Mouse (Mus musculus): Measurements from ENCODE around the gene Anxa4. TPM values are rescaled to one million over a fixed set of nuclear protein-coding genes. Genes with fewer than 3 reads are reported as not detected.
A peak's percentile ranks its signal among the peaks of the same experiment; 100 is the strongest.

The Anxa4 gene
- polyA plus RNA-seq, 1 experiment from 2014 or later: 520 TPM

GRCm38 (mm10) chr6:86816586-86816985 is 23.2 kb upstream of the Anxa4 start:
- Histone ChIP-seq H3K79me2 (ENCODE audit: inconsistent target) (no peaks in the 10 kb centered on the region), H3K27ac (no peak overlapping the region), H3K36me3 (ENCODE audit: inconsistent target) (no peaks in the 10 kb centered on the region), H3K4me3 (ENCODE audit: inconsistent target) (no peak overlapping the region)
- 25% methylated on average over 8 of the region's 8 CpGs for WGBS (ENCODE audit: missing documents)

- H3K27ac ChIP-seq: no peak overlapping the region
- H3K4me3 ChIP-seq (ENCODE audit: inconsistent target): no peak overlapping the region
- H3K36me3 ChIP-seq (ENCODE audit: inconsistent target): no peaks in the 10 kb centered on the region
- WGBS (ENCODE audit: missing documents): 91% methylated on average over 6 of the region's 7 CpGs
- H3K79me2 ChIP-seq (ENCODE audit: inconsistent target): no peaks in the 10 kb centered on the region
Measured at GRCm38 (mm10) chr6:86815436-86815835, 22.1 kb upstream of the Anxa4 start.

- H3K27ac ChIP-seq: no peak overlapping the region
- no peaks in the 10 kb centered on the region for H3K79me2 ChIP-seq (ENCODE audit: inconsistent target)
- 95% methylated on average over 3 of the region's 3 CpGs for WGBS (ENCODE audit: missing documents)
- no peak overlapping the region for H3K4me3 ChIP-seq (ENCODE audit: inconsistent target)
- no peaks in the 10 kb centered on the region for H3K36me3 ChIP-seq (ENCODE audit: inconsistent target)
Measured at GRCm38 (mm10) chr6:86814926-86815325, 21.5 kb upstream of the Anxa4 start.

- 48% methylated on average over 3 of the region's 3 CpGs for WGBS (ENCODE audit: missing documents)
- no peak overlapping the region for H3K4me3 ChIP-seq (ENCODE audit: inconsistent target)
- H3K27ac ChIP-seq: no peak overlapping the region
- H3K36me3 ChIP-seq (ENCODE audit: inconsistent target): no peaks in the 10 kb centered on the region
- H3K79me2 ChIP-seq (ENCODE audit: inconsistent target): no peaks in the 10 kb centered on the region
Measured at GRCm38 (mm10) chr6:86813341-86813740, 20.0 kb upstream of the Anxa4 start.

- no peaks in the 10 kb centered on the region for H3K79me2 ChIP-seq (ENCODE audit: inconsistent target)
- no peak overlapping the region for H3K4me3 ChIP-seq (ENCODE audit: inconsistent target)
- H3K27ac ChIP-seq: no peak overlapping the region
- 45% methylated on average over 4 of the region's 4 CpGs for WGBS (ENCODE audit: missing documents)
- H3K36me3 ChIP-seq (ENCODE audit: inconsistent target): no peaks in the 10 kb centered on the region
Measured at GRCm38 (mm10) chr6:86812919-86813318, 19.5 kb upstream of the Anxa4 start.

GRCm38 (mm10) chr6:86806455-86807086 is 13.2 kb upstream of the Anxa4 start:
- no peaks in the 10 kb centered on the region for H3K79me2 ChIP-seq (ENCODE audit: inconsistent target)
- H3K36me3 ChIP-seq (ENCODE audit: inconsistent target): no peaks in the 10 kb centered on the region
- 1% methylated on average over 5 of the region's 5 CpGs for WGBS (ENCODE audit: missing documents)
- H3K27ac ChIP-seq: no peak overlapping the region
- H3K4me3 ChIP-seq (ENCODE audit: inconsistent target): no peak overlapping the region

GRCm38 (mm10) chr6:86804646-86805045 is 11.3 kb upstream of the Anxa4 start:
- H3K79me2 ChIP-seq (ENCODE audit: inconsistent target): no peaks in the 10 kb centered on the region
- WGBS (ENCODE audit: missing documents): 88% methylated on average over 3 of the region's 3 CpGs

GRCm38 (mm10) chr6:86801431-86801830 is 8.0 kb upstream of the Anxa4 start:
- Histone ChIP-seq H3K79me2 (ENCODE audit: inconsistent target) (no peaks in the 10 kb centered on the region), H3K27ac (no peak overlapping the region), H3K36me3 (ENCODE audit: inconsistent target) (no peaks in the 10 kb centered on the region), H3K4me3 (ENCODE audit: inconsistent target) (no peak overlapping the region)
- 74% methylated on average over 11 of the region's 11 CpGs for WGBS (ENCODE audit: missing documents)

More at GRCm38 (mm10) chr6:86804646-86805045, 11.3 kb upstream of the Anxa4 start:
- Histone ChIP-seq H3K4me3 (ENCODE audit: inconsistent target) (no peak overlapping the region), H3K36me3 (ENCODE audit: inconsistent target) (no peaks in the 10 kb centered on the region), H3K27ac (no peak overlapping the region)

- Histone ChIP-seq H3K4me3 (ENCODE audit: inconsistent target) (no peak overlapping the region), H3K36me3 (ENCODE audit: inconsistent target) (no peaks in the 10 kb centered on the region), H3K27ac (no peak overlapping the region), H3K79me2 (ENCODE audit: inconsistent target) (no peaks in the 10 kb centered on the region)
- WGBS (ENCODE audit: missing documents): 100% methylated on average over 3 of the region's 3 CpGs
Measured at GRCm38 (mm10) chr6:86800467-86800866, 7.1 kb upstream of the Anxa4 start.

GRCm38 (mm10) chr6:86797455-86797854 is 4.1 kb upstream of the Anxa4 start:
- no peak overlapping the region for H3K4me3 ChIP-seq (ENCODE audit: inconsistent target)
- peaks cover 10% of the 10 kb centered on the region for H3K79me2 ChIP-seq (ENCODE audit: inconsistent target)
- 95% methylated on average over 4 of the region's 4 CpGs for WGBS (ENCODE audit: missing documents)
- no peaks in the 10 kb centered on the region for H3K36me3 ChIP-seq (ENCODE audit: inconsistent target)
- no peak overlapping the region for H3K27ac ChIP-seq

- H3K4me3 ChIP-seq (ENCODE audit: inconsistent target): peak overlapping the region; percentile 96
- peaks cover 45% of the 10 kb centered on the region for H3K79me2 ChIP-seq (ENCODE audit: inconsistent target)
- peaks cover 9% of the 10 kb centered on the region; the same call in 1 of the 2 replicates for H3K36me3 ChIP-seq (ENCODE audit: inconsistent target)
- WGBS (ENCODE audit: missing documents): 66% methylated on average over 5 of the region's 5 CpGs
- H3K27ac ChIP-seq: peak overlapping the region; percentile 76
Measured at GRCm38 (mm10) chr6:86793957-86794356, 573 bp upstream of the Anxa4 start.

- Histone ChIP-seq H3K36me3 (ENCODE audit: inconsistent target) (peaks cover 14% of the 10 kb centered on the region; the same call in 1 of the 2 replicates), H3K4me3 (ENCODE audit: inconsistent target) (no peak overlapping the region), H3K79me2 (ENCODE audit: inconsistent target) (peaks cover 80% of the 10 kb centered on the region), H3K27ac (no peak overlapping the region)
- WGBS (ENCODE audit: missing documents): 80% methylated on average over 10 of the region's 10 CpGs
Measured at GRCm38 (mm10) chr6:86790351-86790943, 2.9 kb downstream of the Anxa4 start.

- Histone ChIP-seq H3K79me2 (ENCODE audit: inconsistent target) (peaks cover 100% of the 10 kb centered on the region), H3K27ac (no peak overlapping the region), H3K36me3 (ENCODE audit: inconsistent target) (peaks cover 14% of the 10 kb centered on the region; the same call in 1 of the 2 replicates), H3K4me3 (ENCODE audit: inconsistent target) (no peak overlapping the region)
- WGBS (ENCODE audit: missing documents): 97% methylated on average over 4 of the region's 4 CpGs
Measured at GRCm38 (mm10) chr6:86788242-86788641, 5.1 kb downstream of the Anxa4 start.

- WGBS (ENCODE audit: missing documents): 95% methylated on average over 3 of the region's 3 CpGs
- H3K79me2 ChIP-seq (ENCODE audit: inconsistent target): peaks cover 100% of the 10 kb centered on the region
- H3K27ac ChIP-seq: no peak overlapping the region
- peaks cover 14% of the 10 kb centered on the region; the same call in 1 of the 2 replicates for H3K36me3 ChIP-seq (ENCODE audit: inconsistent target)
- no peak overlapping the region for H3K4me3 ChIP-seq (ENCODE audit: inconsistent target)
Measured at GRCm38 (mm10) chr6:86786545-86786944, 6.8 kb downstream of the Anxa4 start.

GRCm38 (mm10) chr6:86784739-86785138 is 8.6 kb downstream of the Anxa4 start:
- H3K27ac ChIP-seq: no peak overlapping the region
- peaks cover 100% of the 10 kb centered on the region for H3K79me2 ChIP-seq (ENCODE audit: inconsistent target)
- H3K36me3 ChIP-seq (ENCODE audit: inconsistent target): peaks cover 12% of the 10 kb centered on the region; the same call in 1 of the 2 replicates
- WGBS (ENCODE audit: missing documents): 70% methylated on average over 3 of the region's 3 CpGs
- no peak overlapping the region for H3K4me3 ChIP-seq (ENCODE audit: inconsistent target)

Measured in macrophage (primary cell).